Mouse (Mus musculus) stomach, embryonic 15.5 days (tissue): ENCODE measurements at regions not wholly inside any gene's neighbourhood (a gene's known extent, or its start where the extent isn't known, plus 50 kb on each side); places are given as distances from the start of the nearest gene placed in this dataset.

Source experiments
- ATAC-seq: fragments of 200-750 bp; cut with Nextera tagmentation; 2 replicates; pipeline ENCODE4 v1.8.0; 2017; ENCODE audit warnings: low read depth, moderate number of reproducible peaks, moderate TSS enrichment; ENCODE audit not compliant: insufficient read depth, low FRiP score
- H3K27ac ChIP-seq: fragments of 300-500 bp; sonication (generic); 2 replicates; pipeline ENCODE4 v1.5.1; 2015; ENCODE audit warnings: mild to moderate bottlenecking, inconsistent platforms
- H3K27me3 ChIP-seq: fragments of 300-500 bp; sonication (generic); replicated peaks from 2 replicates; pipeline ENCODE4 v1.6.1; 2015; ENCODE audit warnings: inconsistent platforms
- H3K36me3 ChIP-seq: fragments of 300-500 bp; sonication (generic); 2 replicates; pipeline ENCODE4 v1.6.1; 2015; ENCODE audit warnings: inconsistent platforms
- H3K4me1 ChIP-seq: fragments of 300-500 bp; sonication (generic); 2 replicates; pipeline ENCODE4 v1.6.1; 2015; ENCODE audit warnings: inconsistent platforms
- H3K4me2 ChIP-seq: fragments of 300-500 bp; sonication (generic); 2 replicates; pipeline ENCODE4 v1.6.1; 2015; ENCODE audit warnings: mild to moderate bottlenecking, inconsistent platforms
- H3K4me3 ChIP-seq: fragments of 300-500 bp; sonication (generic); replicated peaks from 2 replicates; pipeline ENCODE4 v1.5.1; 2015; ENCODE audit warnings: inconsistent platforms
- H3K9ac ChIP-seq: fragments of 300-500 bp; sonication (generic); 2 replicates; pipeline ENCODE4 v1.6.1; 2015; ENCODE audit warnings: inconsistent platforms
- H3K9me3 ChIP-seq: fragments of 300-500 bp; sonication (generic); 2 replicates; pipeline ENCODE4 v1.6.1; 2016; ENCODE audit warnings: inconsistent platforms
- WGBS: fragments of 180-500 bp; shearing (Covaris S2); methylation state at CpG from one replicate; pipeline ENCODE4 v1.1.7; 2015; 5-methylcytosine and 5-hydroxymethylcytosine counted together

DNA sequence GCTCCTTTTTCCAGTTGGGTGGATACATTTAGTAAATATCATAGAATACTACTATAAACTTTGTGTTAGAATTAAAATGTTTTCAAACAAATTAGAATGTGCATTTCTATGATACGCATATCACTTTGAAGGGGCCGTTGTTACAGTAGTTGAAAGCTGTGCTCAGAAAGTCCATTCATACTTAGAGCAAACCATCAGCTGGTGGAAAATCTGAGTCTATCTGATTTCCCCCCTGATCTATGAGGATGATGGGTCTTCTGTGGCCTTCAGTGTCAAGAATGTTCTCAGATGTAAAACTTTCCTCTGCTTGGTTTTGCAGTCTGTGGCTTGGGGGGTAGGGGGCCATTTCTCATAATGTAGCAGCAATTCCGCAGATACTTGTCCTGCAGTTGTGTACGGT lies 69.3 kb upstream of the Ednrb start:
- H3K9ac ChIP-seq, result no peak overlapping the region
- H3K9me3 ChIP-seq, result no peaks in the 10 kb centered on the region
- ATAC-seq, result no peak
- H3K27me3 ChIP-seq, result no peaks in the 10 kb centered on the region
- no peaks in the 10 kb centered on the region for H3K36me3 ChIP-seq
- no peak overlapping the region for H3K4me2 ChIP-seq
- WGBS, result 85% methylated on average over 4 of the region's 4 CpGs
- no peaks in the 10 kb centered on the region for H3K4me1 ChIP-seq
- no peak overlapping the region for H3K27ac ChIP-seq
- H3K4me3 ChIP-seq, result no peak overlapping the region

DNA sequence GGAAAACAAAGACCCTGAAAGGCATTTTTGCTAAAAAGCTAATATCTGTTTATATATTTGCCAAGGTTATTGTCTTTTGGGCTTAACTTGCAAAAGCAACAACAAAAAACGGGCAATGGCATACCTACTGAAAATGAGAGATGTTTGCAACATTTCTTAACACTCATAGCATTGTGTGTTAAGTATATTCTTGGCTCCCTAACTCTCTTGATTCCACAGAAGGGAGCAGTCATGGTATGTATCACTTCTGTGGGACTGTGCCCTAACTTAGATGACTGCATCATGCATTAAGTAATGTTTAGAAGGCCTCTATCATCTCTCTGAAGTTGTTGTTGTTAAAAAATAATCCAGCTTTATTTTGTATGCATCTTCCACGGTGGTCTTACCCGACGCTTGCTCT lies 67.5 kb upstream of the Ednrb start:
- no peaks in the 10 kb centered on the region for H3K36me3 ChIP-seq
- no peak for ATAC-seq
- H3K9ac ChIP-seq, result no peak overlapping the region
- 64% methylated on average over 4 of the region's 4 CpGs for WGBS
- no peaks in the 10 kb centered on the region for H3K9me3 ChIP-seq
- H3K27ac ChIP-seq, result no peak overlapping the region
- H3K4me3 ChIP-seq, result no peak overlapping the region
- H3K27me3 ChIP-seq, result no peaks in the 10 kb centered on the region
- no peak overlapping the region for H3K4me2 ChIP-seq
- H3K4me1 ChIP-seq, result no peaks in the 10 kb centered on the region

DNA sequence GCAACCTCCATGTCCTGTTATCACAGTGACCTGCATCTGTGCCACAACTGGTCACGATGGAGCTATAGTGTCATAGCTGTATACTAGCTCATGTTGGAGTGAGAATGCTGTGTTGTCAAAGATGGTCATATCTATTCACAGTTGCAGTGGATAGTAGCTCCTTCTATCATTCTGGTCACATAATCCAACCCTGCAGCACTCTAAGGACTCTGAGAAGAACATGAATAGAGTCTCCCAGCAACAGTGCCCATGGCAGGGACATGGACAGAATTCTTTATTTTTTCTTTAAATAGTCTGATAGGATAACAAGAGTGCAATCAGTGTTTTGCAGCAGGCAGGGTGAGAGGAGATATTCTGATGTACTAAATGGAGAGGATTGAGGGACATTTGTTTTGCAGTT lies 67.1 kb upstream of the Ednrb start:
- H3K27ac ChIP-seq, result no peak overlapping the region
- H3K4me2 ChIP-seq, result no peak overlapping the region
- 90% methylated on average over 1 of the region's 1 CpGs for WGBS
- H3K27me3 ChIP-seq, result no peaks in the 10 kb centered on the region
- H3K9ac ChIP-seq, result no peak overlapping the region
- no peaks in the 10 kb centered on the region for H3K4me1 ChIP-seq
- no peak for ATAC-seq
- no peaks in the 10 kb centered on the region for H3K36me3 ChIP-seq
- H3K9me3 ChIP-seq, result no peaks in the 10 kb centered on the region
- H3K4me3 ChIP-seq, result no peak overlapping the region

DNA sequence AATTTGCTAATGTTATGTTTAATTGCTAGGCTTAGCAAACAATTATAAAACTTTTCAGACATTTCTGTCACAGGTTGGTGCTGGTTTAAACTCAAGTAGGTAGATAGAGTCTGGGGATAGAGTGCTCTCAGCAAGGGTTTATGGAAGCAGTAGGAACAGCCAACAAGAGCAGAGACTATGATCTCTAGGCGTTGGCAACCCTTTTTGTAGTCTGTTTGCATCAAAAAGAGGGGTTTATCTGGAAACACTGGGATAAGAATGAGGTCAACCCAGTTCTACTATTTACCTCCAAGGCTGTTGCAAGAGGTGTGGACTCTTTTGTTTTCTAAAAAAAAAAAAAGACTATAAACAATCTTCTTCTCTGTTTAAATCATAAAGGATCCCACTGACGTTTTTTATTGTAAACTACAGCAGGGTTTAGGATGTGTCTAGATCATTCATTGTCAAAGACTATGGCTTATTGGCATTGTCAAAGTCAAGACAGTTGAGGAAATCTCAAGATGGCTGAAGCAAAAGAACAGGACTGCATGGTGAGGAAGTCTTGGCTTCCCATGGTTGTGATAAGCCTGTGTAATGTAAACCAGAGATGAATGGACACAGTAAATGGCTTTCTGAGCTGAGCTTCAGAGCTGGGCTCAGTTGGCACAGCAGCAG lies 62.3 kb upstream of the Ednrb start:
- no peak overlapping the region for H3K4me3 ChIP-seq
- H3K27me3 ChIP-seq, result no peaks in the 10 kb centered on the region
- WGBS, result 40% methylated on average over 2 of the region's 2 CpGs
- no peaks in the 10 kb centered on the region for H3K4me1 ChIP-seq
- H3K9ac ChIP-seq, result no peak overlapping the region
- no peak overlapping the region for H3K27ac ChIP-seq
- no peak overlapping the region for H3K4me2 ChIP-seq
- H3K9me3 ChIP-seq, result no peaks in the 10 kb centered on the region
- no peak for ATAC-seq
- H3K36me3 ChIP-seq, result no peaks in the 10 kb centered on the region

DNA sequence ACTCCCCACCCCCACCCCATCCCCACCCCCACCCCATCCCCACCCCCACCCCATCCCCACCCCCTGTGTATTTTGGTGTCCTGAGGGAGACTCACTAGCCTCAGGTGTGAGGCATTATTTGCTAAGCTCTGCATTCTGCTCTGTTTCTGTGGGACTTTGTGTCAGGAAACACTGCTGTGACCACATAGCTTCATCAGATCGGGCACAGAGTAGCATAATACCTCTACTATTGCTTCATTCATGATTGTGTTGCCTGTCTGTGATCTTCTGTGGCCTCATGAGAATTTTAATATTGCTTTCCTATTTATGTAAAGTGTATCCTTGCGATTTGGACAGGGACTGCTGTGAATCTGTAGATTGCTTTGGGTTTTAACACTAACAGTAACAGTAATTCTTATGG lies 56.6 kb upstream of the Ednrb start:
- Histone ChIP-seq H3K4me3 (no peak overlapping the region), H3K27ac (no peak overlapping the region), H3K9ac (no peak overlapping the region), H3K9me3 (no peaks in the 10 kb centered on the region), H3K27me3 (no peaks in the 10 kb centered on the region), H3K36me3 (no peaks in the 10 kb centered on the region), H3K4me1 (peaks cover 6% of the 10 kb centered on the region; the same call in 1 of the 2 replicates), H3K4me2 (no peak overlapping the region)
- WGBS, result 72% methylated on average over 2 of the region's 2 CpGs
- ATAC-seq, result no peak

DNA sequence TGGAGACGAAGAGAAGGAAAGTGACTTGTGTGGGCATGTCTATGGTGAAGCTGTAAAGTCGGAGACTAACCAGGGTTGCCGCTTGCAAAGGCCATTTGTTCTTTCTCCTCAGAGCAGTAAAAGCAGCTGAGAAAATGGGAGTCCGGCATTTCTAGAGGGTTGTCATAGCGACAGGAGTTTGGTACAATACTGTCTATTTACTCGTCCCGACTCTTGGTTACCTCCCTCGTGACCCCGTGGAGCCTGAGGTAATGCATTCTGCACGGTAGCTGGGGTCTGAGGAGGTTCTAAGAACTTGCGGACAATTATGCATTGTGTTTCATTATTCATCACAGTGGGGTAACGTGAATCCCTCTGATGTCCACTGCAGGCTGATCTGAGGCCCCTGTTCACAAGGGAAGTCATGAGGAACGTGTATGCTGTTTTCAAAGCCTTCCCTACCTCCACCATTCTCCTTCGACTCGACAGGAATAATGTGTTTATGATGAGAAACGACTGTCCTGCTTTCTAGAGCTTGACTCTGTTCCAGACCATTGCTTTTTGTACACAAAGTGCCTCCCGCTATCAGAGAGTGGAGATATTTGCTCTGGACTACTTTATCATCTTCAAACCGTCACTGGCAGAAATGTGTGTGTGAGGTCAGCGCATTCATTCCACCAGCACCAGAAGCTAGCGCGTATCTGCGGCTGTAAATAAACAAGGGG lies 55.1 kb upstream of the Ednrb start:
- Histone ChIP-seq H3K4me3 (peak overlapping the region; percentile 17; the same call in 1 of the 2 replicates), H3K36me3 (no peaks in the 10 kb centered on the region), H3K4me2 (peak overlapping the region; percentile 54), H3K27ac (peak overlapping the region; percentile 36; the same call in 1 of the 2 replicates), H3K27me3 (no peaks in the 10 kb centered on the region), H3K9ac (no peak overlapping the region), H3K4me1 (peaks cover 6% of the 10 kb centered on the region; the same call in 1 of the 2 replicates), H3K9me3 (no peaks in the 10 kb centered on the region)
- 0 out of 2 replicates have a peak, but pooled peaks have one; percentile 40 for ATAC-seq
- 3% methylated on average over 22 of the region's 22 CpGs for WGBS

DNA sequence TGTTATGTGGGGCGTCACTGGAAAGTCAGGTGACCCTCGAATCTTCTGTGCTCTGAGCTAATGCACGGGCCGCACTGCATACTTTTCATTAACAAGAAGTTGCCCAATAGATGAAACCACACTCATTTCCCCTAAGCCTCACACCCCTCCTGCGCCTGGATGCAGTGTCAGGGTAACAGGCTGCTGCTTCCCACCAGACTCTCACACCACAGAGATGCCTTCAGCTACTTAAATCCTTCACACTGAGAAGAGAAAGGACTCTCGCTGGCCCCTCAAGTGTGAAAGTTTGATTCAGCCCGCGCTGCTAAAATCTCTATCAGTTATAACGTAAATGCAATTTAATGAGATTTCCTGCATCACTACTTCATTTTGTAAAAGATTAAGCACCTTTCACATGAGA lies 54.5 kb upstream of the Ednrb start:
- H3K4me3 ChIP-seq, result peak overlapping the region; percentile 17; the same call in 1 of the 2 replicates
- H3K36me3 ChIP-seq, result no peaks in the 10 kb centered on the region
- no peaks in the 10 kb centered on the region for H3K9me3 ChIP-seq
- H3K4me2 ChIP-seq, result peak overlapping the region; percentile 54
- no peak overlapping the region for H3K9ac ChIP-seq
- no peak for ATAC-seq
- no peaks in the 10 kb centered on the region for H3K27me3 ChIP-seq
- peak overlapping the region; percentile 37; the same call in 1 of the 2 replicates for H3K27ac ChIP-seq
- WGBS, result 28% methylated on average over 9 of the region's 9 CpGs
- peaks cover 6% of the 10 kb centered on the region; the same call in 1 of the 2 replicates for H3K4me1 ChIP-seq

DNA sequence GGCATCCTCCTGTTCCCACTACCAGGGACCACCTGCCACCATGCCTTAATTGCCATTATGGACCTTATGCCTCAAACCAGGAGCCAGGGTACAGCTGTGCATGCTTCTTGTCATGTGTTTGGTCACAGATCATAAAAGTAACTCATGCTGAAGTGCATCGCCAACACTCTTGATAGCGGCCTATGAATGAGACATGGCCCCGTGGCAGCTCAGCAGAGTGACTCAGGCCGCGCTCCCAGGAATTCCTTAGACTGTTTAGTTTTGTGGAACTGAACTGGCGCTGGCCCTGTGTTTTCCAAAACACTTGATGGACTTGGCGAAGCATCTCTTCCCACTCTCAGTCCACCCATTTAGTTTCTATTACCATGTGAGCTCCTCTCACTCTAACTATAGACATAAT lies 51.1 kb upstream of the Ednrb start:
- no peak overlapping the region for H3K9ac ChIP-seq
- ATAC-seq, result no peak
- H3K4me1 ChIP-seq, result peaks cover 6% of the 10 kb centered on the region; the same call in 1 of the 2 replicates
- H3K4me3 ChIP-seq, result no peak overlapping the region
- WGBS, result 85% methylated on average over 7 of the region's 7 CpGs
- no peaks in the 10 kb centered on the region for H3K36me3 ChIP-seq
- H3K9me3 ChIP-seq, result no peaks in the 10 kb centered on the region
- no peak overlapping the region for H3K27ac ChIP-seq
- H3K27me3 ChIP-seq, result no peaks in the 10 kb centered on the region
- H3K4me2 ChIP-seq, result no peak overlapping the region
